Mouse (Mus musculus) heart, adult 18-20 months (tissue): ENCODE measurements around the gene Psmd5. TPM values are rescaled to one million over a fixed set of nuclear protein-coding genes. Genes with fewer than 3 reads are reported as not detected.
"Not testable (repeated sequence)": the region's sequence is repeated elsewhere in the genome, so short reads cannot be mapped to it uniquely, and the experiment has no call there.

Experiments
- DNase-seq, 2 experiments: peaks; one replicate each; pipeline ENCODE4 v3.0.0; 2021 to 2022; ENCODE audit warnings: mixed read lengths in 1 of 2
- total RNA-seq, 2 experiments: library from RNA; stranded (reverse); gene quantifications; 2 replicates each; pipeline ENCODE4 v1.2.3; 2021

Psmd5 gene
- total RNA-seq, 2 experiments from 2014 or later, result 16.7 to 18.5 TPM

DNA sequence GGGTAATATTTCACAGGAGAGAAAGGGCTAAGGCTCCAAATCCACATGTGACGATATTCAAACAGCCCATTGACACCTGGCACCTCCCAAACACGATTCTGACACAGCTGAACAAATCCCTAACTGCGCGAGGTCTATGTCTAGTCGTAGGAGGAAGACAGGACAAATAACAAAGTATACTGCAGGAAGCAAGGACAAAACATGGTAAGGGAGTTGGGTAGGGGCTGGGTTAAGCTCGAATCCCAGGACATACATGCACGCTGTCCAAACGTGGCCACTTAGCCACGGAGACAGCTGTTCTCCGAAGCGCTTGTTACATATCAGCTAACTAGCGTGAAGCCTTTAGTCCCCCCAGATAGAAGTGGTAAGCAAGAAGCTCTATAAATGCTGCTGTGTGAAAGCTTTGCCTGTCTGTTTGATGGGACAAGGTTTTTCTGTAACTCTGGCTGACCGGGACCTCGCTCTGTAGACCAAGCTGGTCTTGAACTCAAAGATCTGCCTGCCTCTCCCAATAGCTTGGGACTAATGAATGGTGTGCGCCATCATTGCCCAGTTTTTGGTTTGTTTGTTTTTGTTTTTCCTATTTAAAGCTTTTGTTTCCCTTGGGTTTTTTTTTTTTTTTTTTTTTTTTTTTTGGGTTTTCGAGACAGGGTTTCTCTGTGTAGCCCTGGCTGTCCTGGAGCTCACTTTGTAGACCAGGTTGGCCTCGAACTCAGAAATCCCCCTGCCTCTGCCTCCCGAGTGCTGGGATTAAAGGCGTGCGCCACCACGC, 48.1 kb downstream of the Psmd5 start:
- DNase-seq, result no peak

DNA sequence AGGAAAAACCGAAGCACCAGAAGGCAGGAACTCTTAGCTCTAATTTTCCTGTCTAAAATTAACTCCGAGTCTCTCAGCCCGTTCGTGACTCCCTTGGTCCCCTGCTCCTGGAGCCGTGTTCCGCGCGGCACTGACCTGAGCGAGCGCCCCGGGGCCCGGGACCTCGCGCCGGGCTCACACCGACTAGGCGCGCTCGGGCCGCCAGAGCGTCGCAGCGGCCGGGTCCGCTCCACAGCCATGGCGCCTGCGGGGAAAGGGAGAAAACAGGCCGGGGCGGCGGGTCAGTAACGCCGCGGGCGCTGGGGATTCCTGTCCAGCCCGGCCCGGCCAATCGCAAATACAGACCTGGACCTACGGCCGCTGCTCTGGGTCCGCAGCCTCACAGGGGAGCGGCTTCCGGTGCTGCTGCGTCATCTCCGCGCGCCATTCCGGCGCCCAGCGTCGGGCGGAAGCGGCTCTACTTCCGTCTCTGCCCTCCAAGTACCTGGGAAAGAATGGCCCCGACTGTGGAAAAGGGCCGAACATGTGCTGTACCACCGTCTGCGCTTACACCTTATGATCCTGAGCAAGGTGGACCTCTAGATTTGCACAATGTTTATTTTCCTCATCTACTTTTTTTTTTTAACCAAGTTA, 48.8 kb downstream of the Psmd5 start, which contains the start of gene Fbxw2:
TSS of gene Fbxw2 (minus strand) at position 485 of the 633 bp plus-strand sequence.
- DNase-seq, result peak; percentile 94

DNA sequence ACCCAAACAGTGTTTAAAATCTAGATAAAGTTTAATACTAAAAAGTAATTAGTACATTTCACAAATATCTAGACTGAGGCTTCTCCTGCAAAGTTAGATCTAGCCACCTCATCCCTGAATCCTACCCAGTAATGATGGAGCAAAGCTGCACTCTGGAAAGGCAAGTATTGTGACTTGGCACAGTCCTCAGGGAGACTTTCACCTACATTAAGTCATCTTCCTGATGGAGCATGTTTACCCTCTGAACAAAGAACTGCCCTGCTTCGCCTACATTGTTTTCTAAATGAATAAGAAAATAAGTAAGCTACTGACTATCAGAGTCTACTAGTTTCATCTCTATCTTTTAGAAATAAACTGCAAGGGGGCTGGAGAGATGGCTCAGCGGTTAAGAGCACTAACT, 56.3 kb downstream of the Psmd5 start:
- DNase-seq, result no peak

DNA sequence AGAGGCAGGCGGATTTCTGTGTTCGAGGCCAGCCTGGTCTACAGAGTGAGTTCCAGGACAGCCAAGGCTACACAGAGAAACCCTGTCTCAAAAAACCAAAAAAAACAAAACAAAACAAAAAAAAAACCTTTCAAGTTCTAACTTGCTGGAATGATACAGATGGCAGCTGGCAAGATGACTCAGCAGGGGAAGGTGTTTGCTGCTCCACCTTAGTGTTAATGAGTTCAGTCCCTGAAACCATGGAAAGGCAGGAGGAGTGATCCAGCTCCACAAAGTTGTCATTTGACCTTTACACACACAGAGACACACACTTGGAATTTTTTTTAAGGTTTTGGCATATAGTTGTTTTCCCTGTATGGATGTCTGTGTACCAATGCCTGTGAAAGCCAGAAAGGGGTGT, 58.9 kb downstream of the Psmd5 start:
- not testable (repeated sequence) for DNase-seq

DNA sequence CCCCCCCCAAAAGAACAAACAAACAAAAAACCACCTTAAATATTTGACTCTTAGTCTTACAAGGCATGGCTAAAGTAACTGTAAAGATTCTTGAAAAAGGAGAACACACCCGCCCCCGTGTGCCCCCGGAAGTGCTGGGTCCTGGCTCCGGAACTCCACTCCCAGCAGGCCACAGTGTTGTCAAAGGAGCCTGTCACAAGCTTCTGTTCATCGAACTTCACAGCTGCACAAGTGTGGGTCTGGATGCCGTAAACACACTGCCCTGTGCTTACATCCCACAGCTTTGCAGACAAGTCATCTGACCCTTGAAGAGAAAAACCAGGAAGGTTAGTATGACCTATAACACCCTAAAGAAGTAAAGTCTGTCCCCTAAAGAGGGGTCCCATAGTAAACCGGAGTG, 62.1 kb downstream of the Psmd5 start:
- no peak for DNase-seq

DNA sequence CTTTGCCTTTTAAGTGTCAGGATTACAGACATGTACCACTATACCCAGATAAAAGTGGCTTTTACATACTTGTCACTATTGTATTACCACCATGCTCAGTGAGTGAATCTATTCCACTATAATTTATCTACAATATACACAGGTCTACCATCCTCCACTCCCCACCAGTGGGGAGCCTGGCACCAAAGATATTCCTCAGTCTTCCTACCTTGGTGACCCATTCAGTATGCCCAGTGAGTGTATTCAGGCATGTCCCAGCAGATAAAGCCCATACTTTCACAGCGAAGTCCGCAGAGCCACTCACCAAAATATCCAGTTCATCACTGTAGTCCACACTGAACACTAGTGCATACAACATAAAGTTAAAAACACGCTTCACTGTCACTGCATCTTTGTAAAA, 64.0 kb downstream of the Psmd5 start:
- no peak for DNase-seq

DNA sequence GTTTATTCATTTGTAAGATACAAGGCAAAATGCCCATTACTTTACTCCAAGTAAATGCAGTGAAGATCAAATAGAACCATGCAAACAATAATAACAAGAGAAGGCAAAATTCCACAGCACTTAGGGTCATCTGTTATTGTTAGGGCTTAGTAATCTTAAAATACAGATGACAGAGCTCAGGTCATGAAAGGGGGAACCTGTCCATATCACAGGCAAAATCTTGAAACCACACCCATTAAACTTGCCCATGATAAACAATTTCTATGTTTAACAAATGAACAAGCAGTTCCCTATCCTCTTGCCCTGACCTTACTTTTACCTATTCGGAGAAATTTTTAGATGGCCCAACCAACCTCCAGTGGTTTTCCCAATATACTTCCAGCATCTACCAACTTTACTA, 65.2 kb downstream of the Psmd5 start:
- no peak for DNase-seq

DNA sequence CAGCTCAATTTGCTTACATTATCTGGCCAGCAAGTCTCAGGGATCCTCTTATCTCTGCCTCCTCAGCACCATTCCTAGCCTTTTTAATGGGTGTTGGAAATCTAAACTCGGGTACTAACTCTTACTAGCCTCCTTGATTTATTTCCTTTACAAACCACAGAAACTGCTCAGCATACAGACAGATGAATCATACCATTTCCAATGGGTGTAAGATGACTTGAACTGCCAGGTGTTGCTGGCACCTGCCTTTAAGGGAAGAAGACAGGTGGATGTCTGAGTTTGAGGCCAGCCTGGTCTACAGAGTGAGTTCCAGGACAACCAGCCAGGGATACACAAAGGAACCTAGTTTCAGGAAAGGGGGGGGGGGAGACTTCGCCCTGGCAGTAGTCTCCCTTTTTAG, 66.7 kb downstream of the Psmd5 start:
- no peak for DNase-seq

DNA sequence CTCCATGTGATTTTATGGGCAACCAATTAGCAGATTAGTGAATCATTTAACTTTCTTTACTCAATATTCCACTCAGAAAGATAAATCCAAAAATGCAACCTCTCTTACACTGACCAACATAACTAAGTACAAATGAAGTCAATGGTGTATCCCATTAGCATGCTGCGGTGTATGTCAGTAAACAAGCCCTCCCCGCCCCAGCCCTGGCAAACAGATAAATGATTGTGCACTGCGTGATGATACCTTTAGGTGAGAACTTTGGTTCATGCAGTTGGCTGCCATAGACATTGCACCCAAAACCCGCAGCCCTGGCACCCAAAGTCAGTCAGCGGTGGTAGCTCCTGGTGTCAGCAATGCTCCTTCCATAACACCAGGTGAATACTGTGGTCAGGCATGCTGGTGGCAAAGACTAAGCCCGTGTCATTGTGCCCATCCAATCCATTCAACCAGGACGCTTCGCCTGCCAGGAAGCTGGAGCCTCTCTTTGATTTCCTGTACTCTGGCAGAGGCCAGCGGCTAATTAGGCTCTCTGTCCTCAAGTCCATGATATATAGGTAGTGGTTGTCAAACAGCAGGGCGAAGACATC, 69.3 kb downstream of the Psmd5 start:
- no peak for DNase-seq

DNA sequence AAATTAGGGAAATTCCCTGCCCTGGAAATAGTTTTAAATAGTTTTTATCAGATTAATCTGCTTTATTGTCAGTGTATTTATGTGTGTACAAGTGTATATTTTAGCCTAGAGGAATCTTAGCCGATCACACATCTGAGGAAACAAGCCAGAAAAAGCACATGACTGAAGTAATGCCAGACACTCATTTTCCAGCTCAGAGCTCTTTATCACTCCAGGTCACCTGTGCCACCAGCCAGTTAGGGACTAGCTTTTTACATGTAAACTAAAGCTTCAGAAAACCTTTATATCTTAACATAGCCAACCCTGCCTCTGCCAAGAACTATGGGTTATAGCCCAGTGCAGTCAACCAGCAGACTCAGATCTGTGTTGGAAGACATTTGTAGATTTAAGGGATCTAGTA, 70.0 kb downstream of the Psmd5 start:
- DNase-seq, result peak in 1 of 2 experiments; percentile 51

DNA sequence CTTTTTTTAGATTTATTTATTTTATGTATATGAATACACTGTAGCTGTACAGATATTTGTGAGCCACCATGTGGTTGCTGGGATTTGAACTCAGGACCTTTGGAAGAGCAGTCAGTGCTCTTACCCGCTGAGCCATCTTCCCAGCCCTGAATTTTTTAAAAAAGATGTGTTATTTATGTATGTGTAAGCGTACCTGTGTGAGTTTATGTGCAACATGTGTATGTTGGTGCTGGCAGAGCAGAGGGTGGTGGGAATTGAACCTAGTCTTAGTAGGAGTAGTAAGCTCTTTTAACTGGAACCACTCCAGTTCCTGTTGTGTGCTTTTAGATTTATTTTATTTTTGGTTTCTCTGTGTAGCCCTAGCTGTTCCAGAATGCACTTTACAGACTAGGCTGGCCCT, 70.6 kb downstream of the Psmd5 start:
- no peak for DNase-seq

DNA sequence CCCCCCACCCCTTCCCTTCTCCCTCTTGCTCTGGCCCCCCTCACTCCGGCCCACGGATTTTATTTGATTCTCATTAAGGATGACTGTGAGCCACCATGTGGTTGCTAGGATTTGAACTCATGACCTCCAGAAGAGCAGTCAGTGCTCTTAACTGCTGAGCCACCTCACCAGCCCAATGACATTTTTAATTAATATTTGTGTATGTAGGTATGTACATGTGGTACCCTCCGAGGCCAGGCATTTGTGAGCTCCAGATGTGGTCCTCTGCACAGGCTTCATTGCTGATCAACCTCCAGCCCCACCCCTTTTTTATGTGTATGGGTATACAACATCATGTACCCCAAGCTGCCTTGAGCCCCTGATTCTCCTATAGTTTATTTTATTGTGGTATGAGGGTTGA, 71.0 kb downstream of the Psmd5 start:
- no peak for DNase-seq

DNA sequence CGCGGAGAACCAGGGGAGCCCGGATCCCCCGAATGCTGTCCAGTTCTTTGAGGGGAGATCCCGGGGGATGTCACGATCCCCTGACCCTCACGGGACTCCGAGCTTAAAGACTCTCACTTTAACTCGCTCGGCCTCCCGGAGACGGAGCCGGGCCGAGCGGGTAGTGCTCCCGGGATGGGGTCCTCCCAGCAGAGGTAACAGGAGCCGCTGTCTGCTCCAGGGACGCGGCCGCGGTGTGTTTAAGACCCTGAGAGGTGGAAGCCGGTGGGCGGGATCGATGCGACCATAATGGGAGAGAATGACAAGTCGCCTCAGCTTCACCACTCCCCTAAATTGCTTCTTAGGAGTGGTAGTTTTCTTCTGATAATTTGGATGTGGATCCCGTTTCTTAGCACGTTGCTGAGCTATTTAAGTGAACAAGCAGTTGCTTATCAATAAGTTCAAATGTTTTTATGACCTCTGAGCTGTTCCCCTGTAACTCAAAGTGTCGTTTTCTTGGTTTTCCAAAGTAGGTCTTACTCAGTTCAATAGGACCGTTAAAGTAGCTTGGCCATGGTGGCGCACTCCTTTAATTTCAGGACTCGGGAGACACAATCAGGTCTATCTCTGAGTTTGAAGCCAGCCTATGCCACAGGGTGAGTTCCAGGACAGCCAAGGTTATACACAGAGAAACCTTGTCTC, 72.1 kb downstream of the Psmd5 start:
- peak in 1 of 2 experiments; percentile 62 for DNase-seq

DNA sequence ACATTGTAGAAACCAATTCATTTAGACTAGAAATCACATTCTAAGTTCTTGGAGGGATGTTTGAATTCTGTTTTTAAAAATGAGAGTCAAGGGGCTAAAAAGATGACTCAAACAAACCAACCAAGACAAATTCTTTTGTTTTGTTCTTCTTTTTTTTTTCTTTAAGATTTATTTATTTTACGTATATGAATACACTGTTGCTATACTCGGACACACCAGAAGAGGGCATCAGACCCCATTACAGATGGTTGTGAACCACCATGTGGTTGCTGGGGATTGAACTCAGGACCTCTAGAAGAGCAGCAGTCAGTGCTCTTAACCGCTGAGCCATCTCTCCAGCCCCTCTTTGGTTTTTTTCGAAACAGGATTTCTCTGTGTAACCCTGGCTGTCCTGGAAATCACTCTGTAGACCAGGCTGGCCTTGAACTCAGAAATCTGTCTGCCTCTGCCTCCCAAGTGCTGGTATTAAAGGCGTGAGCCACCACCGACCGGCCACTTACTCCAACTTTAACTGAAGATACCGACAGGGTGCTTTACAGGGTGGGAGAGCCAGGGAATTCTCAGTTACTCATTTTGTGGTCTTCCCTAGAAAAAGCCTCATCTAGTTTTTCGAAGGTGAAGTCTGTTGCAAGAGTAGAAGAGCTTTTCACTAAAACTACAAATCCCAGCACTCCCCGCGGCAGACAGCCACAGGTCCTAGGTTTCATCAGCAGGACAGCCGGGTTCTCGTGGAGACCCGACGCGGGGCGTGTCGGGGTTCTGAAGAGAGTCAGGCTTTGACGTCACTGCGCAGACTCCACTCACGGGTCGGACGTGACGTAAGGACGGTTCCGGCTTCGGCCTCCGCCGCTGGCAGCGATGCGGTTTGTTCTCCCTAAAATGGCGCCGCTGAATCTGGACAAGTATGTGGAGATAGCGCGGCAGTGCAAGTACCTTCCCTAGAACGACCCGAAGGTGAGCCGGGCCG, 73.0 kb downstream of the Psmd5 start:
- DNase-seq, result peak; percentile 98 to 99

DNA sequence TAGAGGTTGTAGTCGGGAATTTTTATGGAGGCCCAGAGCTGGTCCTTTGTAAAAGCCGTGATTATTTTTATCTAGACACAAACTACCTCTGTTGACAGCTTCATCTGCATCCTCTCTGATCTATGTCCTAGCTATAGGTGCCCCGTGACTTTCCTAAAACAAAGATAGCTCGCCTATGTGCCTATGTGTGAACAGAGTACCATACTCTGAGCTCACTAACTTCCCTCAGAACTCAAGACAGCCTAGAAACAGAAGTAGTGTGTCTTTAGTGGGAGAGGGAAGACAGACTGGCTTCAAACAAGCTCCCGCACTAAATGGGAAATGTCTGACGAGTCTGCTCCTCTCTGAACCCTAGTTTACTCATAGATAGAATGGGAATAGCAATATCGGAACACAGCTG, 74.4 kb downstream of the Psmd5 start:
- DNase-seq, result no peak

Other genes with a start within 250 kb of the Psmd5 start
- gene Gapvd1, start 119.7 kb downstream of the Psmd5 start, total RNA-seq, result 10 to 100 TPM; 39.7 to 40.2 TPM
- 100 to 1,000 TPM; 563 to 758 TPM for gene Hspa5, start 103.0 kb downstream of the Psmd5 start, total RNA-seq
- 10 to 100 TPM; 13.5 to 15.5 TPM for gene Rabepk, start 75.1 kb downstream of the Psmd5 start, total RNA-seq
- gene Fbxw2, start 48.7 kb downstream of the Psmd5 start, total RNA-seq, result 10 to 100 TPM; 46.9 to 49.2 TPM
- gene Gm34653, start 42.0 kb downstream of the Psmd5 start, total RNA-seq, result not detected
- gene Cutal, start 572 bp downstream of the Psmd5 start, total RNA-seq, result 1 to 10 TPM in 1 of 2 experiments, under 1 TPM in 1; 0.74 to 1.3 TPM
- gene Phf19, start 39.1 kb upstream of the Psmd5 start, total RNA-seq, result under 1 TPM; 0.93 to 0.99 TPM
- gene Traf1, start 86.8 kb upstream of the Psmd5 start, total RNA-seq, result 1 to 10 TPM; 1.9 to 3.5 TPM
- gene Hc, start 186.5 kb upstream of the Psmd5 start, total RNA-seq, result not detected
- gene AI182371, start 226.6 kb upstream of the Psmd5 start, total RNA-seq, result not detected
- gene Cntrl, start 234.5 kb upstream of the Psmd5 start, total RNA-seq, result 1 to 10 TPM; 3.7 to 5.2 TPM